Mouse (Mus musculus): ENCODE measurements around the gene Pald1.

- TF ChIP-seq CTCF (IDR thresholded peaks at IDR 0.05; ENCODE audit: control insufficient read depth, insufficient read depth, insufficient replicate concordance, low read depth, low read length) (no peak), POLR2A (IDR thresholded peaks at IDR 0.05; ENCODE audit: control insufficient read depth, low read depth, low read length) (no peak)
Observed at GRCm38 (mm10) chr10:61425047-61425446, 41.7 kb upstream of the Pald1 start.
